Mouse (Mus musculus): ENCODE measurements at regions not wholly inside any gene's neighbourhood (a gene's known extent, or its start where the extent isn't known, plus 50 kb on each side); places are given as distances from the start of the nearest gene placed in this dataset.

DNA sequence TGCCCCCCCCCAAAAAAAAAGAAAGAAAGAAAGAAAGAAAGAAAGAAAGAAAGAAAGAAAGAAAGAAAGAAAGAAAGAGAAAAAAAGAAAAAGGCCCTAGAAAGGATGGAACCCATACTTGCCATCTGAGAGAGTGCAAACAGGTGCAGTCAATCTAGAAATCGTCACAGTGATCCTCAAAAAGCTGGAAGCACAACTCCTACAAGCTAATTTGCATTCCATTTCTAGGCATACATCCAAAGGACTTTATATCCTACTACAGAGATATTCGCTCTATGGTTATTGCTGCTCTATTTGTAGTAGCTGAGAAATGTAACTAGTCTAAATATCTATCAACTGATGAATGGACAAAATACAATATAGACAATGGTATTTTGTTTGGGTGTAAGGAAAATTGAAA lies 410.2 kb upstream of the Ctnnd2 start:
- DNase-seq (ENCODE audit: low spot score in 2 of 2), result peak in 1 of 2 experiments; percentile 3

DNA sequence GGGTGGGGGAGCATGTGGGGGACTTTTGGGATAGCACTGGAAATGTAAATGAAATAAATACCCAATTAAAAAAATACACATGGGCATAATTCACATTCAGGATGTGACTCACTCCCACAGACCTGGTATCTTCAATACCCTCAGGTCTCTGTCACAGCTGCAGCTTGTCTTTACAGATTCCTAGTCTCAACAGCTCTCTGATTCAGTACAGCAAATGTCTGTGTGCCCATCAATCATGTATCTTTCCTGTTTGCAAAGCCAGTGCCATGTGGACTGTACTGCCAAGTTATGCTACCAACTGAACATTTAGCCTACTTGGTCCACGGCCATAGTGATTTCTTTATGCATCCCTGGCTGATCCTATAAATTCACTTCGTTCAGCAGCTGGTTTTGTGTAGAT lies 396.0 kb upstream of the Ctnnd2 start:
- DNase-seq (ENCODE audit: low spot score in 2 of 2), result no peak

DNA sequence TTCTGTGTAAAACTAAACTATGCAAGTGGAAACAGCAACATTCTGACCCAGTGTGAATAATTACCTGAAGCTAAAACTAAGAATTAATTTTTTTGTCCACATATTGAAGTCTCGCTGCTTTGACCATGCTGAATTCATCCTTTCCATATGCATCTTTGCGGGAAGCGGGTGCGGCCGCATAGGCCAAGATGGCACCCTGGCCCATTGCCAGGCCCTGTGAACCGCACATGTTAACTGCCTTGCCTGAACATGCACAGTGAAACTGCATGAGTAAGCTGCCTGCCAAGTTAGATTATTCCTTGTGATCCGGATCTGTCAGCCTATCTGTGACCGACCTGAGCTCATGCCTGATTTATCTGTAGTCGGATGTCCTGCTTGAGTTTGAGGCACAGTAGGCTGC lies 373.8 kb upstream of the Ctnnd2 start:
- no peak for DNase-seq (ENCODE audit: low spot score in 2 of 2)

DNA sequence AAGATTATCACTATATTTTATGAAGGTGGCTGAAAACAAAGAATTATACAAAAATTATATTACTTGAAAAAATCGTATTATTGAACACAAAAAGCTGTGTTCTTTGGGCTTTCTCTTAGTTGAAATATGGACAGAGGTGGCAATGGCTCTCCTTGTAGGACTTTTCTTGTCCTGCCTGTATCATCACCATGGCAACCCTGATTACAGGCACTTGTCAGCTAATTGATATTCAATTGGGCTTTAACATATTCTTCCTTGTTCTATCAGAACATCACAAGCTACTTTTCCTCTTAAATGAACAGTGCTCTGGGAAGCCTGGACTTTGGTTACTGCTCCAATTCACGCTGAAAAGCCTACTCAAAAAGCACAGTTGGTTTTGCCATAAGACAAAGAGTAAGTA lies 349.1 kb upstream of the Ctnnd2 start:
- DNase-seq (ENCODE audit: low spot score in 2 of 2), result no peak

DNA sequence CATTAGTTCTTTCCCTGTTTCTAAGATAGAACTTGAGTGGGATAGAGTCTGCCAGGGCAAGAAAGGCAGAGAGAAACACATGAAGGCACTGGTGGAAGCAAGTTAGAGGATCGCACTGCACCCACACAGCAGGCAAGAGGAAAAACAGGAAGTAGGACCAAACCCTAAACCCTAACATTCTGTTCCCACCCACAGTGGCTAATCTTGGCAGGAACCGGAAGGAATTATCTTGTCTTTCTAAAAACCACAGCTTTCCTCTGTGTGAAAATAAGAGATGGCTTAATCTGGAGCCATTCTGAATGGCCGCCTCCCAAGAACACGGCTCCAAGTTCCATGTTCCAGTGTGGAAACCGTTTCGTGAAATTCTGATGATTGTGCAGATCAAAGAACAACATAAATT lies 348.2 kb upstream of the Ctnnd2 start:
- DNase-seq (ENCODE audit: low spot score in 2 of 2), result no peak

DNA sequence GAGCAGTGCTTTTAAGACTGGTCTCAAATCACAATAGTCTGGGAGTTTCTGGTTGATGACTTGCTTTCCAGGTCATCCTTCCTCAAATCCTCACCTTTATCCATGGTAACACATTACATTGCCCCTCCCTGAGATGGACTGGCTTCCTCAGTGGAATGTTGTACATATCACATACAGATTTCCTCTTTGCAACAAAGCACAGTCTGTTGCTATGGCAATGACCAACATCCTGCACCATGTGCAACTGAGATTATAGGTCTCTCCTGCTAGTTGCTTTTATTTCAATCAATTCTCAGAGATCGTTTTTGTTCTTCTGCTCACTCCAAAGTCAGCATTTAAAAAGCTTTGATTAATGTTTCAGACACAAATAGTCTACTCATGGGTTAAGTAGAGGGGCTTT lies 344.3 kb upstream of the Ctnnd2 start:
- no peak for DNase-seq (ENCODE audit: low spot score in 2 of 2)

DNA sequence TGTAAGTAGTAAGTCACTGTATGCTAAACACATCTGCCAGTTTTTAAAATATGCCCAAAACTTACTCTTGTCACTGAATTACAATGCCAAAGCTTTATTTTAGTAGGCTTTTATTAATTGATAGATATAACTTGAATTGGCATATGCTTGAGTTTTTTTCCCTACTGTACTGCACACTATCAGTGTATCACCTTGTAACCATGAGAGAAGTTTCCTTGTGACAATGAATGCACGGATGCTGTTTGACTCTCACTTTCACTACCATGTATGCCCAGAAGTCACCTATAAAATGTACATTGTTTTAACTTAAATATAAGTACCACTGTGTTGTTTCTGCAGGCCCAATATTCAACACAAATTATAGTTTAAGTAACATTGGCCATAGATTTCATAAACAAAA lies 343.8 kb upstream of the Ctnnd2 start:
- DNase-seq (ENCODE audit: low spot score in 2 of 2), result no peak
